Mouse (Mus musculus) large intestine, adult 2 months (tissue): Measurements from ENCODE around the gene Arf1. TPM values are rescaled to one million over a fixed set of nuclear protein-coding genes. Genes with fewer than 3 reads are reported as not detected.

ENCODE experiments used
- DNase-seq: peaks from one replicate; pipeline ENCODE4 v3.0.0-alpha.2; 2012; ENCODE audit warnings: low read depth, low spot score
- WGBS: fragments of 180-500 bp; shearing (Covaris S2); methylation state at CpG from one replicate; pipeline ENCODE4 v1.1.7; 2018; 5-methylcytosine and 5-hydroxymethylcytosine counted together
- polyA plus RNA-seq: library from polyadenylated mRNA; depleted of rRNA; stranded (reverse); fragments of >200 nt; gene quantifications from 2 replicates; pipeline ENCODE4 v1.2.3, GENCODE M21; 2012

Gene Arf1
- polyA plus RNA-seq, 1 experiment = 693 TPM

DNA sequence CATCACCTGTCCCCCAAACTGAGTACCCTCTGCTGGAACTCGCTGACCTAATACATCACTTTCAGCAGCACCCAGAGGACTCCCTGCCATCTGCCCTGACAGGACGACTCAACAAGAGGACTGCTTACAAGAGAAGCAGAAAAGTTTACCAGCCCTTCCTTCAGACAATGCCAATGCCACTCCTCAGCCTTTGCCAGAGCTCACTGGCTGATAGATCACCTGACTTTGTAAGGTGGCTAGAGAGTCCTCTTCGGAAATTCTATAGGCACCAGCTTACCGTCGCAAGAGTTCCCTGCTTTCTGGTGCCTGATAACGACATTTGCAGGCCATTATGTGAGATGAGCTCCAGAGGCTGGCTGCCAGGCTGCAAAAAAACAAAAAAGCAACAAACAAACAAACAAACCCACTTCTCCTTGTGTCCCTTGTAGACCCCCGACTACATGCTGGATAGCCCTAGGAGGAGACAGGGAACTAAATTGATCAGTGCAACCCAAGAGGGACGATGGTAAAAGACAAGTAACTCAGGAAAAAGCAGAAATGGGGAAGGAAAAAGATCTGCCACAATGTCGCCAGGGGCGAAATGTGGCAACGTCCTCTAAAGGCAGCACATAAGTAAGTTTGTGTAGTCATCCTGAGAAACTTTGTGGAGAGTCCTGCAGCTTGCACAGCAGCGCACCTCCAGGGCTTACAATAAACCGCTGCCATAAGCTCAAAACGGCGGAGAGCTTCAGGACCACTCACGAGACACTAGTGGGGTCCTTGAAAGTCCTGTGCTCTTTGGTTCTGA, 26.7 kb downstream of the Arf1 start:
- DNase-seq = no peak
- WGBS = 22% methylated on average over 16 of the region's 16 CpGs

DNA sequence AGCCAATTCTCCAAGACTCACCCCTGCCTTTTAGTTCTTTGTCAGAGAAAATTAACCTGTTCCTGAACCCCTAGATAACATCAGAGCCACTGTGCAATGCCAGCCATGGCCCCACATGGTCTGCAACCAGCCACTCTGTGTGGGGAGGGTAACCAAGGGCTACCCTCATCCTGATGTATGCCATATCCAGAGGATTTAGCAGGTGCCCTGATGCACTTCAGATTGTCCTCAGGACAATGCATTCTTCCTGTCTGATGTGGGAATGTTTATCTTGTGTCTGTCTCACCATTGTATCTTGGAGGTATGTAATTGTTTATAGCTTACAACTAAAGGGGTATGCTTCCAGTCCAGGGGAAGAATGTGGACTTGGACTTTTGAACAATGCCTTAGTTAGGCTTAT, 31.8 kb downstream of the Arf1 start:
- no peak for DNase-seq

DNA sequence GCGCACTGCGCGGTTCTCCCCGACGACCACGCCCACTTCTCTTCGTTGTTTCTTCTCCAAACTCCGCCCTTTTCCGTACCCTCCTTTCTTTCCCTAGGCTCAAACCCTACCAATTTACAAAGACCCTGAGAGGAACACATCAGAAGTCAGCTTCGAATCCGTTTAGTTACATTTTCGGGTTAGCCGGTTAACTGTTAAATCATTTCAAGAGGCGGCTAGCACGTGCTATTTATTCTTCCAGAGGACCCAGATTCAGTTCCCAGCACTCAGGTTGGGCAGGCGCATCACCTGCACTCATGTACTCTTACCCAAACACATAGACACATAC, 36.0 kb downstream of the Arf1 start, which contains the start of gene Guk1:
TSS of gene Guk1 (minus strand) at position 154 of the 328 bp plus-strand sequence.
- no peak for DNase-seq
- 4% methylated on average over 16 of the region's 16 CpGs for WGBS

GRCm38 (mm10) chr11:59191231-59192058, 36.6 kb downstream of the Arf1 start:
- DNase-seq = no peak
- under 1% methylated on average over 59 of the region's 59 CpGs for WGBS

DNA sequence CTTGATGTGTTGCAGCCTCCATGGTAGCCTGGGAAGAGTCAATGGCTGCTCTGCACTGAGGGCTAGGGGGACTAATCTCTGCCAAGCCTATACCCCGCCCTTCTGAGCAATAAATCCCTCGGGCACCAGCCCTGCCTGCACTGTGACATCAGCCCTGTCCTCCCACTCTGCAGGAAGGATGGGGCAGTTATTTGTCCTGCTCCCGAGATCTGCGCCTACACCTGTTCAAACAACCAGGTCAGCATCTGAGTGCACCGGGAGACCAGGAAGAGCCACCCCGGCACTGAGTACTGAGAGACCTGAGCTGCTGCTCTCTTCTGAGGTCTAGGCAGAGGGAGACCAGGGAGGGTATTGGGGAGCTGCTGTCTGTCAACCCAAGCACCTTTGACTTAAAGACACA, 40.4 kb downstream of the Arf1 start:
- DNase-seq = no peak
- WGBS = 23% methylated on average over 6 of the region's 6 CpGs

GRCm38 (mm10) chr11:59185490-59185889, 42.6 kb downstream of the Arf1 start:
- no peak for DNase-seq
- WGBS = 95% methylated on average over 5 of the region's 5 CpGs

GRCm38 (mm10) chr11:59183821-59184220, 44.2 kb downstream of the Arf1 start:
- no peak for DNase-seq
- WGBS = 5% methylated on average over 3 of the region's 3 CpGs

DNA sequence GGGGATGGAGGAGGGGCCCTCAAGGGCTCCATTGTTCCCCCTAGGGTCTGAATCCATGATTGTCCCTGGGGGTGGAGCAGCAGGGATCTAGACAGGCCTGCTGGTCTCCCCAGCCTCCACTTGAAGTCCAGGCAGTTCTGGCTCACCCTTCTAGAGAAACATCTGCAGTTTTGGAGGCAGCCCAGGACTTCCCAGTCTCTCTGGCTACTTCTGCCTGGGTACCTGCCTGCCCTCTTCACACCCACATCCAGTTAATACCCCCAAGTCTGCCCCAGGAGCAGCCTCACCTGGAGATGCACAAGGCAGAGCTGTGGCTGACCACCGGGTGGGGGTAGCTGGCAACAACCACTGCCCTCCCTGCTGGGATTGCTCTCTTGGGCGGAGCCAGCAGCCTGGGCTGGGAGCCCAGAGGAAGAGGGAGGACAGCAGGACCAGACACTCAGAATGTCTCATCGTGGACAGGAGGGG, 45.2 kb downstream of the Arf1 start, which contains the start of gene Gjc2:
TSS of gene Gjc2 (minus strand) at position 350 of the 468 bp plus-strand sequence.
- 27% methylated on average over 3 of the region's 3 CpGs for WGBS
- DNase-seq = no peak

DNA sequence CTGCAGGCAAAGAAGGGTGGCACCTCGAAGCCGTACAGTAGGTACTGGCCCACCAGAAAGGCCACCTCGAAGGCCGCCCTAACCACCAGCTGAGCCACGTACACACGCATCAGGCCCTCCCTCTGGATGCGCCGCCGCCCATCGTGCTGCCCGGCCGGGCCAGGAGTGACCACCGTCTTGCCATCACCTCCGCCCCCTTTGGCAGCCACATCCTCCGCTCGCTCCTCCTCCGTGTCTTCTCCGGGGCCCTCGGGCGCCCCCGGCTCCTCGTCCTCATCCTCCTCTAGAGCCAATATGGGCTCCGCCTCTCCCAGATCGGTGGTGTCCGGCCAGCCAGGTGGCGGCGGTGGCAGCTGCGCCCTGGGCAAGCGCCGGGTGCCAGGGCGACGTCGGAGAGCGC, 51.1 kb downstream of the Arf1 start:
- WGBS = 13% methylated on average over 34 of the region's 34 CpGs
- no peak for DNase-seq

DNA sequence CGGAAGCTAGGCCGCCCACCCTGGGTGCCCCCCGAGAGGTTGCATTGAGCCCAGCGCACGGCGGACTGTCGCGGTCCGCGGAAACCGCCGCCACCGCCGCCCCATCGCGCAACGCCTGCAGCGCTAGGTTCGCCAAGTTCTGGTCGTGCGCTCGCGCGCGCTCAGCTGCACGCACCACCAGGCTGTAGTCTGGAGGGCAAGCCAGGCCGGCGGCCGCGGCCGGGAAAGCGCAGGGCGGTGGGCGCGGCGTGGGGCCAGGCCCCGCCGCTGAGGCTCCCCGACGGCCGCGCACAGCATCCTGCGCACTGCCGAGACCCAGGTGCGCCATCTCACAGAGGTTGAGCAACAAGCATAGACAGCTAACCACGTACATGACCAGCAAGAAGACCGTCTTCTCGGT, 51.6 kb downstream of the Arf1 start:
- no peak for DNase-seq
- whole genome bisulfite sequencing = 10% methylated on average over 48 of the region's 48 CpGs

DNA sequence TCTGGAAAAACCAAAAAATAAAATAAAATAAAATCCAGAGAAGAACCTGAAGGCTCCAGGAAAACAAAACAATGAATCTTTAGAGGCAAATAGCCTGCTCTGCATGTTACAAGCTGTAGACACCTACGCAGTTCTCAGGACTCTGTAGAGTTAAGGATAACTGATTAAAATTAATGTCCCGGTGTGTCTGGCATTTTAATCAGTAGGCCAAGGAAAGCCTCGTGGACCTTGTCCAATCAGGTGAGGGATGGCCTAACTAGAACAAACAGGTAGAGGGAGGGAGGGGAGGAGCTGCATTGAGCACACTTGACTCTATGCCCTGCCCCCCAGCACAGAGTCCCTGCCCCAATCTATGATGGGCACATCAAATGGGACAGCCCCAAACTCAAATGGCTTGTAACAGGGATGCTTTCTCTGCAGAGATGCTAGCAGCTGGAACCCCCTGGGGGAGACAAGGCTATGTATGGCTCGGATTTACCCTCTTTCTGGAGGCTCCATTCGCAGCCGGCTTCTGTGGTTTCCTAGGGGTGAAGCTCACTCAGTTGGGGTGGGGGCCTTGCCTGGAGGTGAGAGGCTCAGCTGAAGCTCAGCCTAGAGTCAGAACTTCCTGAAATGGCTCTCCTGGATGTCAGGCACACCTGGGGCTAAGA, 53.8 kb downstream of the Arf1 start:
- 63% methylated on average over 6 of the region's 6 CpGs for WGBS
- DNase-seq = no peak

GRCm38 (mm10) chr11:59170549-59170948, 57.5 kb downstream of the Arf1 start:
- DNase-seq = no peak
- WGBS = 77% methylated on average over 4 of the region's 4 CpGs

DNA sequence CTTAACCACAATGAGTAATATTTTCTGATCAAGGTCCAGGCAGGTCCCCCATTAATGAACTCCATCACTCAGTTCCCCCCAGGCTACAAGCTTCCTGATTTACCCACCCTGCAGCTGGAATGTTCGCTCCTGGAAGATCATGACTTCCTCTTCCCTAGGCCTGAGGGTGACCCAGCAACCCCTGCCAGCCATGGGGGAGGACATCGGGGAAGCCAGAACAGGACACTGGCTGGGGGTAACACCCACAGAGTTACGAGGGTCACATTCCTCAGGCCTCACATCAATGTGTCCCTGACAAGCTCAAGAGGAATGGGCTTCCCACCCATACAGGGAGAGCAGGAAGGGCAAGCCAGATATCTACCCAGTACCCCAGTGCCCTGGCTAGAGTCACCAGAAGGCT, 58.3 kb downstream of the Arf1 start:
- 63% methylated on average over 3 of the region's 3 CpGs for WGBS
- no peak for DNase-seq

DNA sequence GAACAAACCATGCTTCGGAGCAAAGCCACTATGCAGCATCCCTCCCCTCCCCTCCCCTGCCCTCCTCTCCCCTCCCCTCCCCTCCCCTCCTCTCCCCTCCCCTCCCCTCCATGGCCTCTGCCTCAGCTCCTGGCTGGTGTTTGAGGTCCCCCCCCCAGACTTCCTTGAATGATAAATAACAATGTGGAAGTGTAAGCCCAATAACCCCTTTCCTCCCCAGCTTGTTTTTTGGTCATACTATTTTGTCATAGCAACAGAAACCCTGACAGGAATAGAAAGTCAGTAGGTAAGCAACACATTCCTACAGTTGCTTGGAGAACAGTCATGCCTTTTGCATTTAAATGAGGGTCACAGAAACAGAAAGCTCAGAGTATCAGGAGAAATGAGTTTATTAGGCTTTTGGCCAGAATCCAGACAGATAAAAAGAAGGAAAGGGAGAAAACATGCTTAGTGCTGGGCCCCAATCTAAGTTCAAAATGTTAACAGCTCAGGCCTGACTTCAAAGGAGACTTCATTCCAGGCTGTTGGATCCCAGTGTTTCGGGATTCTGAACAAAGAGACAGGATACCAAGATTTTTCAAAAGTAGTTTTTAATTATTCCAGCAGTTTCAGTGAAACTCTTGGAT, 62.3 kb downstream of the Arf1 start:
- 35% methylated on average over 2 of the region's 2 CpGs for WGBS
- no peak for DNase-seq

DNA sequence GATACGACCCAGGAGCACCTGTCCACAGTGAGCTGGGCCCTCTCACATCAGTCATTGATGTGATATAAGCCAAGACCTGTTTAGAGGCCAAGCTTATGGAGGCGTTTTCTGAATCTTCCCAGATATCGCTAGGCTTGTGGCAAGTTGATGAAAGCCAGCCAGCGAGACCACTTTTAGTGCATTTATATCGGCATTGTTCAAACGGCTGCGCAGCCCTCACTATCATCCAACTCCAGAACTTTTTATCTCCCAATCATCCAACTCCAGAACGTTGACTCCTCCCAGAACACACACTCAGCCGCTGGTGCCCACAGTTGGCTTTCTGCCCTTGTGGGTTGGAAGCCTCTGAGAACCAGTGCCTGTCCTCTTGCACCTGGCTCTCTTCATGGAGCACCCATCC, 63.7 kb downstream of the Arf1 start:
- DNase-seq = no peak
- WGBS = 60% methylated on average over 9 of the region's 9 CpGs

- 1% methylated on average over 68 of the region's 68 CpGs for WGBS
- DNase-seq = peak; percentile 91
Measured at GRCm38 (mm10) chr11:59163255-59164236, 64.5 kb downstream of the Arf1 start, which contains the start of gene Iba57. Iba57 (minus strand) TSS chr11:59163739.

GRCm38 (mm10) chr11:59162443-59163254, 65.4 kb downstream of the Arf1 start:
- DNase-seq = no peak
- WGBS = 27% methylated on average over 9 of the region's 9 CpGs
